Mouse (Mus musculus): ENCODE data around the gene Smarcd1.
A peak's percentile ranks its signal among the peaks of the same experiment; 100 is the strongest.
"Not testable (repeated sequence)": the region's sequence is repeated elsewhere in the genome, so short reads cannot be mapped to it uniquely, and the experiment has no call there.

Smarcd1 gene

DNA sequence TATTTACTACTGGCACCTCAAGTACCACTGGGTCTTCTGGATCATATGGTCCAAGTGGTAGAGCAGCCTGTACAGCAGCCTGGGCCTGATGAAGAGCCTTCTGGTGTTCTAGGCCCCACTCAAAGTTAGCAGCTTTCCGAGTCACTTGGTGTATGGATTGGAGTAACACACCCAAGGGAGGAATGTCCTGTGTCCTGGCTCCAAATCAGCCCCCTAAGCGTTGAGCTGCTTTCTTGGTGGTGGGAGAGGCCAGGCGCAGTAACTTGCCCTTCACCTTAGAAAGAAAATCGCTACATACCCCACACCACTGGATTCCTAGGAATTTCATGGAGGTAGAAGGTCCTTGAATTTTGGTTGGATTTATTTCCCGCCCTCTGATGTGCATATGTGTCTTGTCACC is 17.8 kb upstream of the Smarcd1 start:
- no peak for DNase-seq

DNA sequence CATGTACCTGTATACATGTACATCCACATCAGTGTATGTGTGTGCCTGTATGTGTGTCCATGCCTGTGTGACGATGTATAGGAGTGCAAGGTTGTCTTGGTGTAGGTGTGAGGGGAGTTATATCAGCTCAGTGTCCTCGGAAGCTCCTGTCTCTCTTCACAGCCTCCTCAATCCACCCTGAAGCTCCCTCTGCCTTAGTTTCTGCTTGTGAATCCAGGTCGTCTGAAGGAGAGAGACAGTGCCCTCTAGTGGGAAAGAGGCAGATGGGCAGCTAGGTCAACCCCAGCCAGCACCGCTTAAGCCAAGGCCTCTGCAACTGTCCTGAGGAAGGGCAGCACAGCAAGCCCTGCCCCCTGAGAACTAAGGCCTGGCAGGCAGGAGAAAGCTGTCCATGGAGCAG is 13.2 kb upstream of the Smarcd1 start:
- DNase-seq, result no peak

DNA sequence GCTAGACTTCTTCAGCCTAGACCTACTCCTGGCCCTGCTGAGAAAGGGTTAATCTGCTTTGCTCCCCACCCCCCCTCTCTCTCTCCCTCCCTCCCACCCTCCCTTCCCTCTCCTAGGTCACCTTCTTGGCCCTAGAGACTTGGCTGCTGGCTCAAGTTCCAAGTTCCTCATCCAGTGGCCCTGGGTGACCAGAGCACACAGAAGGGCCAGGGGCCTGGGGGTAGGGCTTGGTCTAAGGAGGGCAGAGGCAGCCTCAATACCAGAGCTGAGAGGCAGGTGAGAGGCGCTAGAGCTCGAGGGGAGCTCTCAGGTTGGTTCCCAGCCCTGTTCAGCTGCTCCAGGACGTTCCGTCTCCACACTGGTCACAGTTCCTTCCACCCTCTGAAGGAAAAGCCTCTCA is 11.0 kb upstream of the Smarcd1 start:
- no peak for DNase-seq

DNA sequence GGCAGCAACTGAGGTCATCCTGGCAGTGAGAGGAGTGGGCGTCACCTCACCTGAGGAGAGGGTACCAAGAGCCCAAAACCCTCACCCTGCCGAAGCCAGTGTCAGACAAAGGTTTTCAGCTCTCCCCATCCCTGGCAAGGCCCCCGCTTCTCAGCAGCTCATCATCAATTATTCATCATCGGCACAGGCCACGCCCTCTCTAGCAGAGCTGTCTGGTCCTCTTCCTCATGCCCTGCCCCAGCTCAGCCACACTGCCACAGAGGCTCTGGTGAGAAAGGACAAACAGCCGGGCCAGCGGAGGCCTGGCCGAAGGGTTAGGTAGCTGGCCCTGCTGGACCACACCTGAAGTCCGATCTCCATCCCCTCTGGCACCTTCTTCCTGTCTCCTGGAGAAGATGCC is 10.0 kb upstream of the Smarcd1 start:
- DNase-seq, result no peak

DNA sequence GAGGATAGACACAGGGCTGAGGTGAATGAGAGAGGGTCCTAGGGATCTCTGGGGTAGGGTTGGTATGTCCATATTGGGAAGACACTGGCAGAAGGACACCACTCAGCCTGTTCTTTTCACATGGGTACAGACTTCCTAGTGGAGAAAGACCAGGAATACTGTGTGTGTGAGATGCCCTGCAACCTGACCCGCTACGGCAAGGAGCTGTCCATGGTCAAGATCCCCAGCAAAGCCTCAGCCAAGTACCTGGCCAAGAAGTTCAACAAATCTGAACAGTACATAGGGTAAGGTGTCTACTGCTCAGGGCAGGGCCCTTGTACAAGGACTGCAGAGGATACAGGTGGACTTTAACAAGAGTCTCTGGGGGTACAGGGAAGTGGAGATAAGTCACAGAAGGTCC is 4.6 kb upstream of the Smarcd1 start:
- DNase-seq, result no peak

- no peak for DNase-seq
Measured at GRCm38 (mm10) chr15:99698533-99699085, 3.3 kb upstream of the Smarcd1 start.

GRCm38 (mm10) chr15:99699715-99700114 is 2.2 kb upstream of the Smarcd1 start:
- no peak for DNase-seq

GRCm38 (mm10) chr15:99700219-99701106 is 1.5 kb upstream of the Smarcd1 start:
- DNase-seq, result no peak

DNA sequence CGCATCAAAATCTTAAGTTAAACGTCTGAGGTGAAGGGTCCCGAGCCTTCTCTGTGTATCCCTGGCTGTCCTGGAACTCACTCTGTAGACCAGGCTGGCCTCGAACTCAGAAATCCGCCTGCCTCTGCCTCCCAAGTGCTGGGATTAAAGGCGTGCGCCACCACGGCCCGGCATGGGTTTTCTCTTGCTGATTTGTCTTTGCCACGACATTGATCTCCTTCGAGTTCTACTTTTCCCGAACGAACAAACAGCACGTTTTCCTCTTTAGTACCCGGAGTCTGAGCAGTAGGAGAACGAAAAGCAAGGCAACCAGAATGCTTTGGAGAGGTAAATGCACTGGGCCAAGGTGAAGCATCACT is 310 bp upstream of the Smarcd1 start:
- not testable (repeated sequence) for DNase-seq

GRCm38 (mm10) chr15:99703104-99703503 is 1.2 kb downstream of the Smarcd1 start:
- DNase-seq, result no peak

GRCm38 (mm10) chr15:99703676-99704040 is 1.7 kb downstream of the Smarcd1 start:
- no peak for DNase-seq

DNA sequence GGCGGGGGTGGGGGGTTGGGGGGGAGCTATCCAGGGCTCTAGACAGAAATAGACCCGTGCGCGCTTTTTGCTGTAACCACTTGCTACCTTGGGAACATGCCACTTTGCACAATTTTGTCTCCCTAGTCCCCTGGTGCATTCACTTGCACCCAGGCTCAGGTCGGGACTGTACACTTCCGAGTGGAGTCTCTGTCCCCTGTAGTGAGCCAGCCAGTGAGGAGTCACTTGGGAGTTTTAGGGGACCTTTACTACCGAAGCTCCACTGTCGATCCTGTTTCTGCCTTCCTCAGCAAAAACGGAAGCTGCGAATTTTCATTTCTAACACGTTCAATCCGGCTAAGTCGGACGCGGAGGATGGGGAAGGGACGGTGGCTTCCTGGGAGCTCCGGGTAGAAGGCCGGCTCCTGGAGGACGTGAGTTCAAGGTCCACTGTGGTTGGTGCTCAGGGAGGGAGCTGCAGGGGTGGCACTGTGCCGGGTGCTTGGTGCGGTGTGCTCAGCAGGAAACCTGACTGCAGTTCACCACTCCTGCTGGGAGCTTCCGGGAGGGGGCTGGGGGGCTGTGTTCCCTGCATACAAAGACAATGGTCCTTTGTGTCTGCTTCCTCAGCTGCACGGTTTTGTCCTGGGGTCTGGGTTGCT is 2.2 kb downstream of the Smarcd1 start:
- no peak for DNase-seq

DNA sequence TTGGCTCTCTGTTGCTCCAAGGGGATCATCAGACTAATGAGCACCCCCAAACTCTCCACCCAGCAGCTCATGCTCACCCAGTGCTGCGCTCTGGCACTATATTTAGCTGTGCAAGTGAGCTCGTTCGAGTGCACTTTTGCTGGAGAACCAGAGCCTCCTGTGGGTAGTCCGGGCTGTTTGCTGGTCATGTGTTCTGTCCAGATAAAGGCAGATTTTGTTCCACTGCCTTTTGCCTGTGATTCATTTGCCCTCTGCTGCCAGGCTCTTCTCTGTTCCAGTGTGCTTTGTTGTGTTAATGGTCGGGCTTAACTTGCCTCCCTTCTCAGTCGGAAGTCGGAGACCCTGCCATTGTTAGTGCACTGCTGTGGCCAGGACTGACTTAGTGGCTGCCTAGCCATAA is 3.0 kb downstream of the Smarcd1 start:
- DNase-seq, result no peak

GRCm38 (mm10) chr15:99705440-99706048 is 3.6 kb downstream of the Smarcd1 start, which contains the start of gene Gm17349:
Gm17349 (minus strand) TSS chr15:99705490.
- DNase-seq, result no peak

DNA sequence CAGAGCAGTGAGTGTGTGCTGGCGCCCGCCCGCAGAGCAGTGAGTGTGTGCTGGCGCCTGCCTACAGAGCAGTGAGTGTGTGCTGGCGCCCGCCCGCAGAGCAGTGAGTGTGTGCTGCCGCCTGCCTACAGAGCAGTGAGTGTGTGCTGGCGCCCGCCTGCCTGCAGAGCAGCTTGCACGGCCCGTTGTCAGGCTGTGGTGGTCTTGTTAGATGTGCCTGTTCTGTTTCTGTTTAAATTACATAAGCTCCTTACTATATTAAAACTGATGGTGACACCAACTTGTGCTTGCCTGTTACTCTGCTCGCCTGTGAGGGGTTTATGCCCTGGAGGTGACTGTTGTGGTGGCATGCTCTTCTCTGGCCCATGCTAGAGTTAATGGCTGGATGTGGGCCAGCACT is 6.2 kb downstream of the Smarcd1 start:
- DNase-seq, result no peak

- no peak for DNase-seq
Measured at GRCm38 (mm10) chr15:99710221-99711190, 8.6 kb downstream of the Smarcd1 start.

GRCm38 (mm10) chr15:99711491-99711890 is 9.6 kb downstream of the Smarcd1 start:
- no peak for DNase-seq

- no peak for DNase-seq
Measured at GRCm38 (mm10) chr15:99712666-99713559, 11.0 kb downstream of the Smarcd1 start.

GRCm38 (mm10) chr15:99713569-99713968 is 11.6 kb downstream of the Smarcd1 start:
- DNase-seq, result no peak

- DNase-seq, result no peak
Measured at GRCm38 (mm10) chr15:99714206-99714605, 12.3 kb downstream of the Smarcd1 start.

DNA sequence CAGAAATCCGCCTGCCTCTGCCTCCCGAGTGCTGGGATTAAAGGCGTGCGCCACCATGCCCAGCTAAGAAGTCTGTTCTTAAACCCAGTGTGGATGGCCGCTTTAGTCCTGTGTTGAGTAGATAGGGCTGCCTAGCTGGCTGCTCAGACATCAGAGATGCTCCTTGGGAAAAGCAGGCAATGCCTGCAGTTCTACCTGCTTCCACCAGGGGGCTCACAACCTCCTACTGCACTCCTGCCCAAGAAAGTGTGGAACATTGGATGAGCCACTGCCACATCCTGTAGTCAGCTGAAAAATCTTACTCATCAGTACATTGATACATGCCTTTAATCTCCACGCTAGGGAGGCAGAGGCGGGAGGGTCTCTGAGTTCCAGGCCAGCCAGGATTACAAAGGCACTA is 12.9 kb downstream of the Smarcd1 start:
- peak in 1 of 2 experiments; percentile 54 for DNase-seq
